Mouse (Mus musculus) hindbrain, embryonic 15.5 days (tissue): ENCODE results near the gene Zfp773. TPM values are rescaled to one million over a fixed set of nuclear protein-coding genes. Genes with fewer than 3 reads are reported as not detected.
A peak's percentile ranks its signal among the peaks of the same experiment; 100 is the strongest.
"Not testable (repeated sequence)": the region's sequence is repeated elsewhere in the genome, so short reads cannot be mapped to it uniquely, and the experiment has no call there.

Source experiments
- ATAC-seq: fragments of 200-750 bp; cut with Nextera tagmentation; 2 replicates; pipeline ENCODE4 v1.8.0; 2017; ENCODE audit warnings: low read depth, moderate number of reproducible peaks, moderate TSS enrichment; ENCODE audit not compliant: low FRiP score
- H3K27ac ChIP-seq: fragments of 300-500 bp; sonication (generic); replicated peaks from 2 replicates; pipeline ENCODE4 v1.5.1; 2015; ENCODE audit warnings: mild to moderate bottlenecking, inconsistent platforms
- H3K27me3 ChIP-seq: fragments of 300-500 bp; sonication (generic); 2 replicates; pipeline ENCODE4 v1.6.1; 2015; ENCODE audit warnings: control low read depth, inconsistent platforms
- H3K36me3 ChIP-seq: fragments of 300-500 bp; sonication (generic); 2 replicates; pipeline ENCODE4 v1.6.1; 2015; ENCODE audit warnings: control low read depth, inconsistent platforms
- H3K4me1 ChIP-seq: fragments of 300-500 bp; sonication (generic); replicated peaks from 2 replicates; pipeline ENCODE4 v1.6.1; 2015; ENCODE audit warnings: control low read depth, inconsistent platforms
- H3K4me2 ChIP-seq: fragments of 300-500 bp; sonication (generic); 2 replicates; pipeline ENCODE4 v1.6.1; 2015; ENCODE audit warnings: moderate library complexity, mild to moderate bottlenecking, inconsistent platforms
- H3K4me3 ChIP-seq: fragments of 300-500 bp; sonication (generic); 2 replicates; pipeline ENCODE4 v1.5.1; 2015; ENCODE audit warnings: mild to moderate bottlenecking, inconsistent platforms
- H3K9ac ChIP-seq: fragments of 300-500 bp; sonication (generic); 2 replicates; pipeline ENCODE4 v1.6.1; 2015; ENCODE audit warnings: inconsistent platforms
- H3K9me3 ChIP-seq: fragments of 300-500 bp; sonication (generic); 2 replicates; pipeline ENCODE4 v1.6.1; 2016; ENCODE audit warnings: control low read depth, inconsistent platforms
- WGBS: fragments of 180-500 bp; shearing (Covaris S2); methylation state at CpG from one replicate; pipeline ENCODE4 v1.1.7; 2015; 5-methylcytosine and 5-hydroxymethylcytosine counted together
- polyA plus RNA-seq: library from polyadenylated mRNA; unstranded; fragments of >200 nt; fragmentation: Nextera tagmentation; extraction: Ambion mirVana; gene quantifications from 2 replicates; pipeline ENCODE4 v1.2.1, GENCODE M21; 2015

Gene Zfp773
- polyA plus RNA-seq, result 12.9 and 13.2 TPM in 2 replicates

DNA sequence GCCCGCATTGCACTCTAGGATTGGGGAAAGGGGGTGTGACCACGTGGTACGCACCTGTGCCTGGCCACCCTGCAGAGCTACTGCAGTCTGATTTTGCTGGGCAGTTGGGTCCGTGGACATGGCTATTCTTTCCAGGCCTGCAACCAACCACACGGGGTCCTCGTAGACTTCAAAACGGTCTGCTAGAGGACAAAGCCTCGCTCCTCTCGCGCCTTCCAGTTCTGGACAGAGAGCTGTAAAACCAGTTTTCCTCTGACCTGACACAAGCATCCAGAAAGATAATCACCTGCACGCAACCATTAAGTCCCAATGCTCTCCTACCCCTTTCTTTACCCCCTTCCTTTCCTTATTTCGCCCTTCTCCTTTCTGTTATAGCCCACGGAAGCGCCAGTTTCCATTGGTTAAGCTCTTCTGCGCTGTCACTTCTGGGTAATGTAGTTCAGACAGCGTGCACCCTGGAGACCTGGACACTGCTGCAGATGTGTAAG lies at the start of gene Zfp773:
Gene Zfp773, minus strand, starts transcription at position 377 of the 488 bp plus-strand sequence.
- peak within 1 kb of the TSS; percentile 87 for H3K27ac ChIP-seq
- WGBS, result 4% methylated on average over 16 of the region's 16 CpGs
- peaks cover 14% of the 10 kb centered on the region for H3K4me1 ChIP-seq
- peak within 1 kb of the TSS; percentile 66 for H3K4me2 ChIP-seq
- H3K4me3 ChIP-seq, result peak within 1 kb of the TSS; percentile 55
- H3K36me3 ChIP-seq, result peaks cover 24% of the 10 kb centered on the region
- no peaks in the 10 kb centered on the region for H3K9me3 ChIP-seq
- no peaks in the 10 kb centered on the region for H3K27me3 ChIP-seq
- peak within 1 kb of the TSS; percentile 60 for H3K9ac ChIP-seq
- peak; percentile 98 for ATAC-seq

DNA sequence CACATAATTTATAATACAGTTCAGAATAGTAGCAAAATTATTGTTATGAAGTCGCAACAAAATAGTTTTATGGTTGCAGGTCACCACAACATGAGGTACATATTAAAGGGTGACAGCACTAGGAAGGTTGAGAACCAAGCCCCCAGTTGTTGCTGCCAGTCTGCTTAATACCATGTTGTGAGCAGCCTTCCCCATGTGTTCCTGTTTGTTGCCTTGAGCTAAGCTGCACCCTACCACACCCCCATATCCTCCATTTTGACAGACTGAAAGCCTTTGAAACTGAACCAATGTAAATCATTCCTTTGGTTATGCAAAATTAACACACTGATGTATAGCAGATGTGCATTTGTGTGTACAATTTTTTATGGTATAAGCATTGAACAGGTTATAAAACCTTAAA lies 49.3 kb upstream of the Zfp773 start:
- Histone ChIP-seq H3K4me1 (no peaks in the 10 kb centered on the region), H3K9me3 (no peaks in the 10 kb centered on the region), H3K36me3 (peaks cover 28% of the 10 kb centered on the region), H3K4me2 (no peak overlapping the region), H3K9ac (no peak overlapping the region), H3K27ac (no peak overlapping the region), H3K27me3 (no peaks in the 10 kb centered on the region), H3K4me3 (no peak overlapping the region)
- 95% methylated on average over 1 of the region's 1 CpGs for WGBS
- ATAC-seq, result no peak

GRCm38 (mm10) chr7:7171227-7172147 lies 34.9 kb upstream of the Zfp773 start, which contains the start of gene Zfp418:
Gene Zfp418, plus strand, starts transcription at chr7:7171330.
- peak within 1 kb of the TSS; percentile 67 for H3K4me3 ChIP-seq
- H3K4me1 ChIP-seq, result peaks cover 6% of the 10 kb centered on the region
- H3K36me3 ChIP-seq, result peaks cover 14% of the 10 kb centered on the region
- H3K27me3 ChIP-seq, result no peaks in the 10 kb centered on the region
- peak within 1 kb of the TSS; percentile 67 for H3K4me2 ChIP-seq
- H3K9me3 ChIP-seq, result no peaks in the 10 kb centered on the region
- peak within 1 kb of the TSS; percentile 69 for H3K9ac ChIP-seq
- H3K27ac ChIP-seq, result peak within 1 kb of the TSS; percentile 72
- 1% methylated on average over 26 of the region's 26 CpGs for WGBS
- ATAC-seq, result peak; percentile 97

- Histone ChIP-seq H3K4me3 (no peak overlapping the region), H3K4me2 (no peak overlapping the region), H3K27ac (no peak overlapping the region), H3K36me3 (no peaks in the 10 kb centered on the region), H3K9ac (no peak overlapping the region), H3K9me3 (no peaks in the 10 kb centered on the region), H3K27me3 (no peaks in the 10 kb centered on the region), H3K4me1 (no peaks in the 10 kb centered on the region)
- ATAC-seq, result no peak
- WGBS, result 91% methylated on average over 15 of the region's 15 CpGs
Observed at GRCm38 (mm10) chr7:7145991-7146608, 9.5 kb upstream of the Zfp773 start.

DNA sequence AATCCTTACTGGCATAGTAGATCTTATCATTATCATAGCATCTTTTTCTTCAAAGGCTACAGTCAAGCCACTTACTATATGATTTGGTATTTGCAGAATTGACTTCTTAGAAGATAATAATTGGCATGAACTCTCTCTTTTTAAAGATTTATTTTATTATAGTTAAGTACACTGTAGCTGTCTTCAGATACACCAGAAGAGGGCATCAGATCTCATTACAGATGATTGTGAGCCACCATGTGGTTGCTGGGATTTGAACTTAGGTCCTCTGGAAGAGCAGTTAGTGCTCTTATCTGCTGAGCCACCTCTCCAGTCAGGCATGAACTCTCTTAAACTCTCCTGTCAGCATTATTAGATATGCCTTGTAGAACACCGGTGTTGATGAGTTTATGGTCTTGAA lies 7.7 kb upstream of the Zfp773 start:
- Histone ChIP-seq H3K9ac (no peak overlapping the region), H3K9me3 (no peaks in the 10 kb centered on the region), H3K4me2 (no peak overlapping the region), H3K36me3 (no peaks in the 10 kb centered on the region), H3K27me3 (no peaks in the 10 kb centered on the region), H3K4me3 (no peak overlapping the region), H3K4me1 (no peaks in the 10 kb centered on the region), H3K27ac (no peak overlapping the region)
- no peak for ATAC-seq
- 90% methylated on average over 1 of the region's 1 CpGs for WGBS

DNA sequence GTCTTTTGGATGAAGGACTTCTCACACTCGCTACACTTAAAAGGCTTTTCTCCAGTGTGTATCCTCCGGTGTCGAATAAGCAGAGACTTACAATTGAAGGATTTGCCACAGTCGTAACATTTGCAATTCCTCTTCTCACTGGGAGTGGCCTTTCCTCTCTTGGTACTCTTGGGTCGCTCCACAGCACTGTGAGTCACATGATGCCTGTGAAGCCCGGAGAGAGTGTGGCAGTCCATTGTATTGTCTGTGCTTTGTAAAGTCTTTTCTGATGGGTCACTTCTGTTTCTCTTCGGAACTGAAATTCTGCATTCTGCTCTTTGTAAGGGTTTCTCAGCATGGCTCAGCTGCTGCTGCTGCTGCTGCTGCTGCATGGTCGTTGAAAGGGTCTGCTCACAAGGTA lies 3.8 kb downstream of the Zfp773 start:
- no peak for ATAC-seq
- H3K4me2 ChIP-seq, result no peak overlapping the region

GRCm38 (mm10) chr7:7130491-7131124 lies 5.9 kb downstream of the Zfp773 start:
- not testable (repeated sequence) for H3K9me3 ChIP-seq, H3K4me2 ChIP-seq, H3K27me3 ChIP-seq, H3K27ac ChIP-seq, H3K4me3 ChIP-seq, H3K9ac ChIP-seq, ATAC-seq
- Histone ChIP-seq H3K36me3 (peaks cover 32% of the 10 kb centered on the region), H3K4me1 (peaks cover 10% of the 10 kb centered on the region)
- WGBS, result 95% methylated on average over 15 of the region's 15 CpGs

More for the DNA sequence above, 3.8 kb downstream of the Zfp773 start:
- Histone ChIP-seq H3K9ac (no peak overlapping the region), H3K36me3 (peaks cover 32% of the 10 kb centered on the region), H3K4me1 (peaks cover 14% of the 10 kb centered on the region), H3K4me3 (no peak overlapping the region), H3K9me3 (no peaks in the 10 kb centered on the region; the same call in 1 of the 2 replicates), H3K27ac (no peak overlapping the region), H3K27me3 (no peaks in the 10 kb centered on the region)
- WGBS, result 77% methylated on average over 8 of the region's 8 CpGs

DNA sequence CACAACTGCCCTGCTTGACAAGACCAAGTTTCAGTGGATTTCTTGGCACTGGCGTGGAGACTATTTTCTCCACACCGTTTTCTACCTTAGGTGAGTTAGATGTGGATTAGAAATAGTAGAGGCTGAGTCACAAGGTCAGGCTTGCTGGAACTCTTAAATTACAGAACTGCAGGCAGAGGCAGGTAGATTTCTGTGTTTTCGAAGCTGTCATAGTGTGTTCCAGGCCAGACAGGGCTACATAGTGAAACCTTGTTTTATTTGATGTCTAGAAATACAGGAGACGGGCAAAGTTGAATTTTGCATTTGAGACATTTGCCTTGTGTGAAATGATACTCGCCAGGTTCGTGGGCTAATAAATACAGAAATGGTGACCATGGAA lies 15.0 kb downstream of the Zfp773 start:
- Histone ChIP-seq H3K9ac (peak overlapping the region; percentile 70), H3K4me3 (peak overlapping the region; percentile 69), H3K9me3 (no peaks in the 10 kb centered on the region), H3K27me3 (no peaks in the 10 kb centered on the region), H3K27ac (0 out of 2 replicates have a peak overlapping the region, but pooled peaks have one; percentile 81), H3K4me1 (peaks cover 13% of the 10 kb centered on the region), H3K36me3 (peaks cover 25% of the 10 kb centered on the region), H3K4me2 (peak overlapping the region; percentile 70)
- WGBS, result 48% methylated on average over 6 of the region's 6 CpGs
- ATAC-seq, result peak; percentile 44; the same call in 1 of the 2 replicates

DNA sequence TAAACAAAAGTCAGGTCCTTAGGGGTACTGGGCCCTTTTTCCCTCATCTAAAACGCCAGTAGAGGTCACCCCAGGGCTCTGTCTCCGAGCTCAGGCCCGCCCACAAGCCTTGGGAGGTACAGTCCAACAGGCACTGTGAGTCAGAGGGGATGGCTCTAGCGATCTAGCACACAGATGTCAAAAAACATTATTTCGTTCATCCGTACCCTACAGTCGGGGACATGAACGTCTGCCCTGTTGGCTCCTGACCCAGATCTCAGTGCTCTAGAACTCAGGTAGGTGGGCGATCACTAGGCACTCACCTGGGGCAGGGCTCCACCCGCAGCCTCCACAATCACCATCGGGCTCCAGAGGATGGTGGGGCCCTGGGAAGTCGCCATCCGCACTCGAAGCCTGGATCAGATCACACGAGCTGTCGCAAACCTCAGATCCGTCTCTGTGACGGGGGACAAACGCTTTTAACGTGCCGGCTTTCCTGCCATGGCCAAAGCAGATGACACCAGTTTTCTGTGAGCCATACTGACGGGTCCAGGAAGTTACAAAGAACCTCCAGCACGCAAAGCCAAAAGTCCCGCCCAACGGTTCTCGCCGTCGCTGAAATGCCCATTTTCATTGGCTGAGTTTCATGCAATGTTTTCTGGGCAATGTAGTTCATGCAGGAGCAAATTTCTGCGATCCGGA lies 15.5 kb downstream of the Zfp773 start, which contains the start of gene Zfp954:
Gene Zfp954, minus strand, starts transcription at position 568 of the 681 bp plus-strand sequence.
- under 1% methylated on average over 30 of the region's 30 CpGs for WGBS
- Histone ChIP-seq H3K36me3 (peaks cover 31% of the 10 kb centered on the region), H3K27me3 (no peaks in the 10 kb centered on the region), H3K27ac (peak within 1 kb of the TSS; percentile 81), H3K4me2 (peak within 1 kb of the TSS; percentile 70), H3K4me1 (peaks cover 13% of the 10 kb centered on the region), H3K9ac (peak within 1 kb of the TSS; percentile 70), H3K4me3 (peak within 1 kb of the TSS; percentile 69), H3K9me3 (no peaks in the 10 kb centered on the region)
- peak; percentile 94 for ATAC-seq

DNA sequence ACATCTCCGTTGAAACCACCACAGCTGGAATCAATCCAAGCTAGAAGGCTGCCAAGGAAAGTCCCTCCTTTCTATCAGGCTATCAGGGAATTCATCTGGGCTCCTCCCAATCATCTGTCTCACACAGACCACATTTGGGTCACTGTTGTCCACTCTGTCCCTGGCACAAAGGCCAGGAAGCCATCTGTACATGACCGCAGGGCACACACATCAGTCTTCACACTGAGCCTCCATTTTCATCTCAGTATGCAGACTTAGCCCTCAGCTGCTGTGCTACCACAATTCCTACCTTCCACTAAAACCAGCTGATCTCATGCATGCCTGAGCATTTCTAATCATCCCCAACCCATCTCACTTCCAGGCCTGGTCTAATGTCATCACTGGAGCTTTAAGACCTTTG lies 18.1 kb downstream of the Zfp773 start:
- no peak for ATAC-seq
- Histone ChIP-seq H3K27me3 (no peaks in the 10 kb centered on the region), H3K27ac (no peak overlapping the region), H3K4me2 (no peak overlapping the region), H3K9ac (no peak overlapping the region), H3K4me1 (peaks cover 13% of the 10 kb centered on the region), H3K36me3 (peaks cover 56% of the 10 kb centered on the region), H3K4me3 (no peak overlapping the region), H3K9me3 (no peaks in the 10 kb centered on the region)
- 92% methylated on average over 2 of the region's 2 CpGs for WGBS

DNA sequence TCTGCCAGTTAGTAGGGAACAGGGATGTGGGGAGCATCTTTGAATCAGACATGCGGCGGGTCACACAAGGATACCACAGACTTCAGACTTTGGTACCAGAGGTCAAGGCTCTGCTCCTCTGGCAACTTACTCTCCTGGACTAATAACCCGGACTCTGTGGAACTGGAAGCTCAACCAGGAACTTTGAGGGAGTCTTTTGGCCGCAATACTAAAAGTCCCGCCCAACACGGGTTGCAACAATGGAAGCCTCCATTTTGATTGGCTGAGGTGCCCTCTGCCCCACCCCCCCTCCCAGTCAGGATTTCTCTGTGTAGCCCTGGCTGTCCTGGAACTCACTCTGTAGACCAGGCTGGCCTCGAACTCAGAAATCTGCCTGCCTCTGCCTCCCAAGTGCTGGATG lies 28.1 kb downstream of the Zfp773 start:
- no peak overlapping the region for H3K27ac ChIP-seq
- peaks cover 4% of the 10 kb centered on the region for H3K36me3 ChIP-seq
- no peak overlapping the region for H3K4me3 ChIP-seq
- H3K4me1 ChIP-seq, result no peaks in the 10 kb centered on the region
- no peak overlapping the region for H3K4me2 ChIP-seq
- no peaks in the 10 kb centered on the region for H3K27me3 ChIP-seq
- 94% methylated on average over 7 of the region's 7 CpGs for WGBS
- no peak for ATAC-seq
- H3K9ac ChIP-seq, result no peak overlapping the region
- no peaks in the 10 kb centered on the region for H3K9me3 ChIP-seq
